9 mouse cellular contexts compared by ENCODE assay signal in genomic region chr6:34354354-34355348, GRCm38 (mm10). TPM values are rescaled to one million over a fixed set of nuclear protein-coding genes. Genes with fewer than 3 reads are reported as not detected.
DNase-seq lines count a peak whose midpoint lies in the region; ATAC-seq and TF ChIP-seq lines count a peak whose summit lies in the region.
"Had no signal": no experiment of that assay in that cellular context is flagged by ENCODE, and none has a peak within 500 bp of the region (broad histone marks: within the 10 kb centered on the region; RNA-seq: fewer than 3 reads in every experiment).

No protein-coding gene starts in this region.

- H3K27me3 ChIP-seq in lung, embryonic 14.5 days (ENCODE audit: insufficient read depth, low read length) = no peaks in the 10 kb centered on the region
- H3K27me3 ChIP-seq in forebrain, embryonic 12.5 days = no peaks in the 10 kb centered on the region
- H3K27me3 ChIP-seq in intestine, embryonic 15.5 days (replicated peaks) = no peaks in the 10 kb centered on the region
- no peaks in the 10 kb centered on the region for H3K27me3 ChIP-seq in neural tube, embryonic 14.5 days (ENCODE audit: control insufficient read depth, insufficient read depth, low read length)

- no peaks in the 10 kb centered on the region for H3K9me3 ChIP-seq in lung, embryonic 14.5 days (ENCODE audit: low read depth, low read length)
- no peaks in the 10 kb centered on the region for H3K9me3 ChIP-seq in forebrain, embryonic 12.5 days
- H3K9me3 ChIP-seq in intestine, embryonic 15.5 days = no peaks in the 10 kb centered on the region
- H3K9me3 ChIP-seq in neural tube, embryonic 14.5 days (ENCODE audit: control insufficient read depth, low read length) = no peaks in the 10 kb centered on the region

- peaks cover 13% of the 10 kb centered on the region for H3K4me1 ChIP-seq in lung, embryonic 14.5 days (ENCODE audit: insufficient read depth)
- H3K4me1 ChIP-seq in forebrain, embryonic 12.5 days = peaks cover 9% of the 10 kb centered on the region
- H3K4me1 ChIP-seq in intestine, embryonic 15.5 days (replicated peaks) = peaks cover 10% of the 10 kb centered on the region
- 0 out of 2 replicates have a peak, but pooled peaks cover 3% of the 10 kb centered on the region for H3K4me1 ChIP-seq in neural tube, embryonic 14.5 days (ENCODE audit: control insufficient read depth, insufficient read depth, low read length)

- peak overlapping the region; percentile 68 for H3K4me2 ChIP-seq in lung, embryonic 14.5 days
- H3K4me2 ChIP-seq in forebrain, embryonic 12.5 days = peak overlapping the region; percentile 49
- peak overlapping the region; percentile 49 for H3K4me2 ChIP-seq in intestine, embryonic 15.5 days (replicated peaks)
- peak overlapping the region; percentile 21 for H3K4me2 ChIP-seq in neural tube, embryonic 14.5 days (ENCODE audit: low read depth, low read length)

- TF ChIP-seq CTCF in lung, embryonic 14.5 days (IDR thresholded peaks at IDR 0.05; ENCODE audit: low read depth) = no peak

- ATAC-seq in lung, embryonic 14.5 days (ENCODE audit: insufficient read depth) = peak; percentile 32
- ATAC-seq in forebrain, embryonic 12.5 days (ENCODE audit: low FRiP score) = no peak
- ATAC-seq in intestine, embryonic 15.5 days = no peak; the same call in 1 of the 2 replicates
- no peak for ATAC-seq in neural tube, embryonic 14.5 days (ENCODE audit: low read depth)

- peak overlapping the region; percentile 48 for H3K27ac ChIP-seq in lung, embryonic 14.5 days (ENCODE audit: low read depth)
- H3K27ac ChIP-seq in forebrain, embryonic 12.5 days = no peak overlapping the region
- no peak overlapping the region; the same call in 1 of the 2 replicates for H3K27ac ChIP-seq in intestine, embryonic 15.5 days
- no peak overlapping the region for H3K27ac ChIP-seq in neural tube, embryonic 14.5 days (ENCODE audit: low read depth, low read length)

- WGBS in lung, embryonic 14.5 days = 42% methylated on average over 8 of the region's 8 CpGs
- 77% methylated on average over 8 of the region's 8 CpGs for WGBS in forebrain, embryonic 12.5 days
- WGBS in intestine, embryonic 15.5 days = 56% methylated on average over 8 of the region's 8 CpGs
- WGBS in neural tube, embryonic 14.5 days = 80% methylated on average over 8 of the region's 8 CpGs

- H3K9ac ChIP-seq in lung, embryonic 14.5 days = peak overlapping the region; percentile 40; the same call in 1 of the 2 replicates
- H3K9ac ChIP-seq in forebrain, embryonic 12.5 days = no peak overlapping the region
- no peak overlapping the region for H3K9ac ChIP-seq in intestine, embryonic 15.5 days
- no peak overlapping the region for H3K9ac ChIP-seq in neural tube, embryonic 14.5 days (replicated peaks; ENCODE audit: low read depth, low read length)

- DNase-seq in lung, embryonic 14.5 days = peak; percentile 60
- DNase-seq in lung, postnatal 36 days = no peak
- DNase-seq in cerebellum, adult 18-20 months = no peak
- no peak for DNase-seq in urinary bladder, postnatal 4 days (ENCODE audit: low spot score in 2 of 2)
- DNase-seq in spleen, postnatal 4 days (ENCODE audit: low spot score in 2 of 2) = no peak

- peak overlapping the region; percentile 29; the same call in 1 of the 2 replicates for H3K4me3 ChIP-seq in lung, embryonic 14.5 days (ENCODE audit: low read depth, low read length)
- H3K4me3 ChIP-seq in forebrain, embryonic 12.5 days (replicated peaks) = peak overlapping the region; percentile 23; the same call in 1 of the 2 replicates
- H3K4me3 ChIP-seq in intestine, embryonic 15.5 days (replicated peaks) = no peak overlapping the region
- no peak overlapping the region for H3K4me3 ChIP-seq in neural tube, embryonic 14.5 days (ENCODE audit: low read depth, low read length)
- H3K4me3 ChIP-seq: erythroblast, embryonic 14.5 days had no signal

- no peaks in the 10 kb centered on the region for H3K36me3 ChIP-seq in lung, embryonic 14.5 days (ENCODE audit: insufficient read depth)
- H3K36me3 ChIP-seq in forebrain, embryonic 12.5 days (replicated peaks) = no peaks in the 10 kb centered on the region
- no peaks in the 10 kb centered on the region for H3K36me3 ChIP-seq in intestine, embryonic 15.5 days
- no peaks in the 10 kb centered on the region for H3K36me3 ChIP-seq in neural tube, embryonic 14.5 days (ENCODE audit: control insufficient read depth, insufficient read depth, low read length)

RNA-seq across cellular contexts. Expression of gene Akr1b8, which starts 0.7 kb away (rescaled TPM):
- 12.4 and 14.0 TPM in 2 replicates for polyA plus RNA-seq in lung, embryonic 14.5 days (2014; fragmentation: Nextera tagmentation; extraction: Ambion mirVana)
- 13.6 and 18.5 TPM in 2 replicates for polyA plus RNA-seq in forebrain, embryonic 12.5 days (2016; fragmentation: Nextera tagmentation; extraction: Ambion mirVana)
- 4.8 and 5.5 TPM in 2 replicates for polyA plus RNA-seq in intestine, embryonic 15.5 days (2015; fragmentation: Nextera tagmentation; extraction: Ambion mirVana)
- 5.2 and 9.0 TPM in 2 replicates for polyA plus RNA-seq in neural tube, embryonic 14.5 days (2014; fragmentation: Nextera tagmentation; extraction: Ambion mirVana)
- polyA plus RNA-seq: erythroblast, embryonic 14.5 days had no signal

RNA-seq across cellular contexts. Expression of gene Akr1b10, which starts 29.4 kb away (rescaled TPM):
- polyA plus RNA-seq in lung, embryonic 14.5 days (2014; fragmentation: Nextera tagmentation; extraction: Ambion mirVana) = 22.3 and 26.8 TPM in 2 replicates
- 9.4 and 10.1 TPM in 2 replicates for polyA plus RNA-seq in forebrain, embryonic 12.5 days (2016; fragmentation: Nextera tagmentation; extraction: Ambion mirVana)
- 14.5 and 15.4 TPM in 2 replicates for polyA plus RNA-seq in intestine, embryonic 15.5 days (2015; fragmentation: Nextera tagmentation; extraction: Ambion mirVana)
- 10.1 and 14.0 TPM in 2 replicates for polyA plus RNA-seq in neural tube, embryonic 14.5 days (2014; fragmentation: Nextera tagmentation; extraction: Ambion mirVana)
- polyA plus RNA-seq: erythroblast, embryonic 14.5 days had no signal

RNA-seq across cellular contexts. Expression of gene Akr1b3, which starts 37.4 kb away (rescaled TPM):
- 165 and 170 TPM in 2 replicates for polyA plus RNA-seq in lung, embryonic 14.5 days (2014; fragmentation: Nextera tagmentation; extraction: Ambion mirVana)
- 135 and 136 TPM in 2 replicates for polyA plus RNA-seq in forebrain, embryonic 12.5 days (2016; fragmentation: Nextera tagmentation; extraction: Ambion mirVana)
- polyA plus RNA-seq in intestine, embryonic 15.5 days (2015; fragmentation: Nextera tagmentation; extraction: Ambion mirVana) = 130 and 136 TPM in 2 replicates
- polyA plus RNA-seq in neural tube, embryonic 14.5 days (2014; fragmentation: Nextera tagmentation; extraction: Ambion mirVana) = 107 and 112 TPM in 2 replicates

RNA-seq across cellular contexts. Expression of gene Akr1b7, which starts 57.5 kb away (rescaled TPM):
- 0.15 TPM in 1 of 2 replicates, not detected in the other for polyA plus RNA-seq in lung, embryonic 14.5 days (2014; fragmentation: Nextera tagmentation; extraction: Ambion mirVana)
- polyA plus RNA-seq in forebrain, embryonic 12.5 days (2016; fragmentation: Nextera tagmentation; extraction: Ambion mirVana) = not detected in 2 replicates
- polyA plus RNA-seq in intestine, embryonic 15.5 days (2015; fragmentation: Nextera tagmentation; extraction: Ambion mirVana) = 2.5 and 43.7 TPM in 2 replicates
- polyA plus RNA-seq in neural tube, embryonic 14.5 days (2014; fragmentation: Nextera tagmentation; extraction: Ambion mirVana) = 0.21 TPM in 1 of 2 replicates, not detected in the other
- polyA plus RNA-seq: erythroblast, embryonic 14.5 days had no signal

Comparison
In these comparisons a context has a peak if more than half of its experiments do, and no peak if none do; other contexts are left out.
1. H3K4me3 ChIP-seq: peak in lung, embryonic 14.5 days (single experiment) and forebrain, embryonic 12.5 days (single experiment); none in intestine, embryonic 15.5 days (single experiment) and neural tube, embryonic 14.5 days (single experiment).
2. Peak in every context shown above with its lines, with median percentiles within 50 percentile points of each other: H3K4me2 ChIP-seq.